Mouse (Mus musculus) intestine, embryonic 14.5 days (tissue): Measurements from ENCODE around the gene Prr14. TPM values are rescaled to one million over a fixed set of nuclear protein-coding genes. Genes with fewer than 3 reads are reported as not detected.
"Not testable (repeated sequence)": the region's sequence is repeated elsewhere in the genome, so short reads cannot be mapped to it uniquely, and the experiment has no call there.

Experiments used
- ATAC-seq: fragments of 200-750 bp; cut with Nextera tagmentation; replicated peaks from 2 replicates; pipeline ENCODE4 v1.8.0; 2017; ENCODE audit warnings: low read depth, moderate number of reproducible peaks, moderate TSS enrichment, moderate library complexity; ENCODE audit not compliant: low FRiP score, low TSS enrichment
- DNase-seq: peaks from one replicate; pipeline ENCODE4 v3.0.0-alpha.2; 2018; ENCODE audit warnings: low spot score
- H3K27ac ChIP-seq: fragments of 300-500 bp; sonication (generic); 2 replicates; pipeline ENCODE4 v1.5.1; 2014; ENCODE audit warnings: low read depth, mild to moderate bottlenecking, control low read depth
- H3K27me3 ChIP-seq: fragments of 300-500 bp; sonication (generic); replicated peaks from 2 replicates; pipeline ENCODE4 v1.6.1; 2014; ENCODE audit warnings: low read length, control low read depth; ENCODE audit not compliant: control insufficient read depth, insufficient read depth
- H3K36me3 ChIP-seq: fragments of 300-500 bp; sonication (generic); 2 replicates; pipeline ENCODE4 v1.6.1; 2014; ENCODE audit warnings: low read length, control low read depth; ENCODE audit not compliant: control insufficient read depth, insufficient read depth
- H3K4me1 ChIP-seq: fragments of 300-500 bp; sonication (generic); replicated peaks from 2 replicates; pipeline ENCODE4 v1.6.1; 2014; ENCODE audit warnings: low read length, control low read depth, mixed read lengths; ENCODE audit not compliant: control insufficient read depth, insufficient read depth
- H3K4me2 ChIP-seq: fragments of 300-500 bp; sonication (generic); 2 replicates; pipeline ENCODE4 v1.6.1; 2014; ENCODE audit warnings: low read length
- H3K4me3 ChIP-seq: fragments of 300-500 bp; sonication (generic); 2 replicates; pipeline ENCODE4 v1.5.1; 2014; ENCODE audit warnings: low read depth, low read length, control low read depth, mixed read lengths
- H3K9ac ChIP-seq: fragments of 300-500 bp; sonication (generic); 2 replicates; pipeline ENCODE4 v1.6.1; 2014; ENCODE audit warnings: mild to moderate bottlenecking, low read length
- H3K9me3 ChIP-seq: fragments of 300-500 bp; sonication (generic); 2 replicates; pipeline ENCODE4 v1.6.1; 2016; ENCODE audit warnings: low read length, control low read depth; ENCODE audit not compliant: control insufficient read depth
- WGBS: fragments of 180-500 bp; shearing (Covaris S2); extraction: QIAGEN DNeasy Blood & Tissue Kit; methylation state at CpG from one replicate; pipeline ENCODE4 v1.1.7; 2014; 5-methylcytosine and 5-hydroxymethylcytosine counted together
- polyA plus RNA-seq: library from polyadenylated mRNA; unstranded; fragments of >200 nt; fragmentation: Nextera tagmentation; extraction: Ambion mirVana; gene quantifications from 2 replicates; pipeline ENCODE4 v1.2.1, GENCODE M21; 2014

The Prr14 gene
- polyA plus RNA-seq, 1 experiment from 2014 or later, result 43.4 TPM

DNA sequence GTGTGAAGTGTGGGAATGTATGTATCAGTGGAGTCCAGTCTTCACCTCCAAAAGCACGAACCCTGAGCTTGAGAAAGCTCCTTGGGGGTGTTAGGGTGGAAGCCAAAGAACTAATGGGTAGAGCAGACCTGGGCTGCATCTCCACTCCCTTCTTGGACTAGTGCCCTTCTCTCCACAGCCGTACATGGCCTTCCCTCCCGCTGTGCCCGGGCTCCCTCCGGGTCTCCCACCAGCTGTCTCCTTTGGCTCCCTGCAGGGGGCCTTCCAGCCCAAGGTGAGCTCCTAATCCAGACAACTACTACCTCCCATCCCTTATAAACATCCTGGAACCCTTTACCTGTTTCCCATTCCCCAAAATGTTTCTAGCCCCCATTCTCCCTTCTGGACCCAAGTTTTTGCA, 26.0 kb downstream of the Prr14 start:
- H3K4me2 ChIP-seq, result no peak overlapping the region
- no peak overlapping the region for H3K9ac ChIP-seq
- H3K4me3 ChIP-seq, result no peak overlapping the region
- ATAC-seq, result no peak
- H3K36me3 ChIP-seq, result peaks cover 86% of the 10 kb centered on the region
- DNase-seq, result no peak
- H3K27me3 ChIP-seq, result no peaks in the 10 kb centered on the region
- H3K27ac ChIP-seq, result no peak overlapping the region
- WGBS, result 83% methylated on average over 5 of the region's 5 CpGs
- peaks cover 8% of the 10 kb centered on the region for H3K4me1 ChIP-seq
- no peaks in the 10 kb centered on the region for H3K9me3 ChIP-seq

DNA sequence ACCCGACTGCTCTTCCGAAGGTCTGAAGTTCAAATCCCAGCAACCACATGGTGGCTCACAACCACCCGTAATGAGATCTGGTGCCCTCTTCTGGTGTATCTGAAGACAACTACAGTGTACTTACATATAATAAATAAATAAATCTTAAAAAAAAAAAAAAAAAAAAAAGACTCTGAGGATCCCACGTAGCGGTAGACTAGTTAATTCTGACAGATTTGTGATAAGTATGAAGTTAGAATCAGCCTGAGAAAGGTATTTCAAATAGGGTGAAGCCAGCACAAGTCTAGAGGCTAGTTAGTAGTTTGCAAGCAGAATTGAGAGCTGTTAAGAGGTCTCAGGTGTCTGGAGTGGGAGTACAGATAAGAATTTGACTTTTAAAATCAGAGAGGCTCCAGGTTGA, 29.0 kb downstream of the Prr14 start:
- peaks cover 87% of the 10 kb centered on the region for H3K36me3 ChIP-seq
- not testable (repeated sequence) for H3K4me1 ChIP-seq, DNase-seq, H3K9me3 ChIP-seq, H3K4me3 ChIP-seq, ATAC-seq, H3K27me3 ChIP-seq, H3K9ac ChIP-seq, H3K27ac ChIP-seq, H3K4me2 ChIP-seq
- WGBS, result 89% methylated on average over 4 of the region's 5 CpGs

DNA sequence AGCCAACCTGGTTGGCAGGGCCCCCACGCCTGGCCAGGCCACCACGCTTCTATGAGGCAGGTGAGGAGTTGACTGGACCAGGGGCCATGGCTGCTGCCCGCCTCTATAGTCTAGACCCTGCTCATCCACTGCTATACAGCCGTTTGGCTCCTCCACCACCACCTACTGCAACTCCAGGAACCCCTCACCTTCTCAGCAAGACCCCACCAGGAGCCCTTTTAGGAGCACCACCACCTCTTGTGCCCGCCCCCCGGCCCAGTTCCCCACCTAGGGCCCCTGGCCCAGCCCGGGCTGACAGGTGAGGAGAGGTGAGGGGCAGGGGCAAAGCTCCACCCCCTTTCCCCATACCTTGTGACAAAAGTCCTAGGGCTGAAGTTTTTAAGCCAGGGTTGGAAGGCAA, 30.6 kb downstream of the Prr14 start:
- no peak overlapping the region for H3K9ac ChIP-seq
- H3K9me3 ChIP-seq, result no peaks in the 10 kb centered on the region
- WGBS, result 92% methylated on average over 7 of the region's 7 CpGs
- H3K27ac ChIP-seq, result no peak overlapping the region
- peaks cover 76% of the 10 kb centered on the region for H3K36me3 ChIP-seq
- DNase-seq (no peak), ATAC-seq (no peak)
- H3K4me1 ChIP-seq, result no peaks in the 10 kb centered on the region
- H3K27me3 ChIP-seq, result no peaks in the 10 kb centered on the region
- no peak overlapping the region for H3K4me3 ChIP-seq
- no peak overlapping the region for H3K4me2 ChIP-seq

DNA sequence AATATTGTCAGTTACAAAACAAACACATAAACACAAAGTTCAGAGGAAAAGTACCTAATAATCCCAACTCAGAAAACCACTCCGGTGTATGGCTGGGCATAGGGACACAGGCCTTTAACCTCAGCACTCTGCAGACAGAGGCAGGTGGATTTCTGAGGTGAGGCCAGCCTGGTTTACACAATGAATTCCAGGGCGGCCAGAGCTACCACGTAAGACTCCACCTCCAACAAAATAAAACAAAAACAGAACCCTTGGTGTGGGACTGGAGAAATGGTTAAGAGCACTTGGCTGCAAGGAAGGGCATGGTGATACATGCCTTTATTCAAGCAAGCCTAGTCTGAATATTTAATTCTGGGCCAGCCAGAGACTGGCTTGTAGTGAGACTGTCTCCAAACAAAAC, 32.4 kb downstream of the Prr14 start:
- Histone ChIP-seq H3K9ac (no peak overlapping the region), H3K4me3 (no peak overlapping the region), H3K27me3 (no peaks in the 10 kb centered on the region), H3K27ac (no peak overlapping the region), H3K9me3 (no peaks in the 10 kb centered on the region), H3K36me3 (peaks cover 57% of the 10 kb centered on the region), H3K4me2 (no peak overlapping the region), H3K4me1 (no peaks in the 10 kb centered on the region)
- no peak for ATAC-seq
- no peak for DNase-seq
- 88% methylated on average over 3 of the region's 3 CpGs for WGBS

DNA sequence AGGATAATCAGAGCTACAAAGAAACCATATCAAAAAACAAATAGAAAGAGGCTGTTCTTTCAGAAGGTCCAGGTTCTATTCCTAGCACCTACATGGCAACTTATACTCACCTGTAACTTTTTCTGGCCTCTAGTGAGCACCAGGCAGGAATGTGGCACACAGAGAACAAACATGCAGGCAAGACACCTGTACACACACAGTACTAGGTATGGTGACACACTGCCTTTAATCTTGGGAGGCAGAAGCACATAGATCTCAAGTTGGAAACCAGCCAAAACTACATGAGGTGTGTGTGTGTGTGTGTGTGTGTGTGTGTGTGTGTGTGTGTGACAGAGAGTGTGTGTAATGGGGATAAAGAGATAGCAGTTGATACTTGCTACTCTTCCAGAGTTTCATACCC, 35.2 kb downstream of the Prr14 start:
- DNase-seq, result no peak
- no peaks in the 10 kb centered on the region for H3K27me3 ChIP-seq
- ATAC-seq, result no peak
- no peak overlapping the region for H3K4me3 ChIP-seq
- H3K27ac ChIP-seq, result no peak overlapping the region
- no peak overlapping the region for H3K9ac ChIP-seq
- H3K9me3 ChIP-seq, result no peaks in the 10 kb centered on the region
- H3K36me3 ChIP-seq, result peaks cover 32% of the 10 kb centered on the region
- H3K4me1 ChIP-seq, result no peaks in the 10 kb centered on the region
- no peak overlapping the region for H3K4me2 ChIP-seq

DNA sequence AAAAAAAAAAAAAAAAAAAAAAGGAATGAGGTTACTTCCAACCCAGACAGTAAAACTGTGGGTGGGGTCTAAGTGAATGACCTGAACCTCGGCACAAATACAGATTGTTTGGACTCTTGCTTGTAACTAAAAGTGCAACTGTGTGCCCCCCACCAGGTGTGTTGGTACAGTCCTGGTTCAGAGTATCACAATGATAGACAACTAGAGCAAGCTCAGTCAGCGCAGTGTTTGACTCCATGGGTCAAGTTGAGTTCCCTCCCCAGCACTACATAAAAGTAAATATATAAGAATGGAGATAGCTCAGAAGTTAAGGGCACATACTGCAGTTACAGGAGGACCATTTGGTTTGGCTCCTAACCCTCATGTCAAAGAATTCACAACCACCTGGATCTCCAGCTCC, 38.0 kb downstream of the Prr14 start:
- H3K36me3 ChIP-seq, result 0 out of 2 replicates have a peak, but pooled peaks cover 5% of the 10 kb centered on the region
- ATAC-seq, result no peak
- no peaks in the 10 kb centered on the region for H3K27me3 ChIP-seq
- no peak overlapping the region for H3K4me3 ChIP-seq
- no peak overlapping the region for H3K9ac ChIP-seq
- H3K4me2 ChIP-seq, result no peak overlapping the region
- H3K9me3 ChIP-seq, result no peaks in the 10 kb centered on the region
- H3K4me1 ChIP-seq, result no peaks in the 10 kb centered on the region
- no peak for DNase-seq
- no peak overlapping the region for H3K27ac ChIP-seq
- WGBS, result 76% methylated on average over 2 of the region's 2 CpGs

DNA sequence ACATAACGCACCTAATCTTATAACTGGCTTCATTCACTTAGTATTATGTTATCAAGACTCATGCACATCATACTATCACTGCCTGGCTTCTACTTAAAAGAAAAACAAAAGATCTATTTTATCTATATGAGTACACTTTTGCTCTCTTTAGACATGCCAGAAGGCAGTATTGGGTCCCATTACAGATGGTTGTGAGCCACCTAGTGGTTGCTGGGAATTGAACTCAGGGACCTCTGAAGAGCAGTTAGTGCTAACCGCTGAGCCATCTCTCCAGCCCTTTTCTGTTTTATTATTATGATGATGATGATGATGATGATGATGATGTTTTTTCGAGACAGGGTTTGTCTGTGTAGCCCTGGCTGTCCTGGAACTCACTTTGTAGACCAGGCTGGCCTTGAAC, 39.0 kb downstream of the Prr14 start:
- no peak overlapping the region for H3K4me2 ChIP-seq
- WGBS, result 37% methylated on average over 3 of the region's 3 CpGs
- H3K4me3 ChIP-seq, result no peak overlapping the region
- no peak for DNase-seq
- no peak overlapping the region for H3K9ac ChIP-seq
- no peak for ATAC-seq
- H3K27me3 ChIP-seq, result no peaks in the 10 kb centered on the region
- H3K27ac ChIP-seq, result no peak overlapping the region
- H3K36me3 ChIP-seq, result no peaks in the 10 kb centered on the region
- no peaks in the 10 kb centered on the region for H3K9me3 ChIP-seq
- H3K4me1 ChIP-seq, result no peaks in the 10 kb centered on the region

DNA sequence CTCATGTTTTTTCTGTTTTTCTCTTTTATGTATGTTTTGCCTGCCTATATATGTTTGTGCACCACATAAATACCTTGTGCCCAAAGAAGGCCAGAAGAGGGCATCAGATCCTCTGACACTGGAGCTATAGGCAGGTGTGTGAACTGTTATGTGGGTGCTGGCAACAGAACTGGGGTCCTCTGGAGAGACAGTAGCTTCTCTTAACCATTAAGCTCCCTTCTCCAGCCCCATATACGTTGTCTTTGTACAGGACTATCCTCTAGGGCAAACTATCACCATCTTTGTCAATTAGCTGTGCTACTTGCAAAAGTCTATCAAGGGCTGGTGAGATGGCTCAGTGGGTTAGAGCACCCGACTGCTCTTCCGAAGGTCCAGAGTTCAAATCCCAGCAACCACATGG, 48.9 kb downstream of the Prr14 start:
- Histone ChIP-seq H3K9ac (no peak overlapping the region), H3K4me3 (no peak overlapping the region), H3K27me3 (no peaks in the 10 kb centered on the region), H3K36me3 (no peaks in the 10 kb centered on the region), H3K4me2 (no peak overlapping the region), H3K9me3 (no peaks in the 10 kb centered on the region), H3K27ac (no peak overlapping the region), H3K4me1 (0 out of 2 replicates have a peak, but pooled peaks cover 2% of the 10 kb centered on the region)
- DNase-seq, result no peak
- ATAC-seq, result no peak
- WGBS, result 89% methylated on average over 3 of the region's 3 CpGs

DNA sequence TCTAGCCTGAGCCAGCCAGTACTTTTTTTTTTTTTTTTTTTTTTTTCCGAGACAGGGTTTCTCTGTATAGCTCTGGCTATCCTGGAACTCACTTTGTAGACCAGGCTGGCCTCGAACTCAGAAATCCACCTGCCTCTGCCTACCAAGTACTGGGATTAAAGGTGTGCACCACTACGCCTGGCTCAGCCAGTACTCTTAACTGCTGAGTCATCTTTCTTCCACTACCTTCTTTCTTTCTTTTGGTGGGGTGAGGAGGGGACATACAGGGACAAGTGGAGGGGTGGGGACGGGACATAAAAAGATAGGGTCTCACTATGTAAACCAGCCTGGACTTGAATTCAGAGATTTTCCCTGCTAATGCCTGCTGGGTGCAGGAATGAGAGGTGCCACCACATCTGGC, 50.4 kb downstream of the Prr14 start:
- not testable (repeated sequence) for H3K9ac ChIP-seq, DNase-seq, H3K4me2 ChIP-seq, H3K36me3 ChIP-seq, H3K27ac ChIP-seq, H3K9me3 ChIP-seq, ATAC-seq, H3K4me3 ChIP-seq, H3K4me1 ChIP-seq, H3K27me3 ChIP-seq
- WGBS, result 98% methylated on average over 3 of the region's 4 CpGs
